Mouse (Mus musculus): ENCODE data around the gene Tgif2. TPM values are rescaled to one million over a fixed set of nuclear protein-coding genes. Genes with fewer than 3 reads are reported as not detected.

The Tgif2 gene
- polyA plus RNA-seq, 1 experiment from 2014 or later, result 16.0 TPM

- Histone ChIP-seq H3K9ac (ENCODE audit: low read depth, low read length) (peak overlapping the region; percentile 74), H3K36me3 (ENCODE audit: control insufficient read depth, insufficient read depth, low read length) (no peaks in the 10 kb centered on the region), H3K9me3 (ENCODE audit: control insufficient read depth, low read length) (no peaks in the 10 kb centered on the region), H3K4me3 (ENCODE audit: low read length) (peak overlapping the region; percentile 66), H3K4me2 (ENCODE audit: low read length) (peak overlapping the region; percentile 98), H3K27me3 (replicated peaks; ENCODE audit: control insufficient read depth, insufficient read depth, low read length) (peaks cover 19% of the 10 kb centered on the region), H3K4me1 (ENCODE audit: control insufficient read depth, insufficient read depth, low read depth, low read length) (peaks cover 34% of the 10 kb centered on the region), H3K27ac (ENCODE audit: low read depth, low read length) (peak overlapping the region; percentile 84)
- under 1% methylated on average over 41 of the region's 42 CpGs for WGBS
- ATAC-seq, result peak; percentile 53; the same call in 1 of the 2 replicates
Measured at GRCm38 (mm10) chr2:156841028-156841840, 1.4 kb downstream of the Tgif2 start.

- H3K4me3 ChIP-seq (ENCODE audit: low read length), result peak overlapping the region; percentile 66
- 9% methylated on average over 20 of the region's 20 CpGs for WGBS
- no peaks in the 10 kb centered on the region for H3K36me3 ChIP-seq (ENCODE audit: control insufficient read depth, insufficient read depth, low read length)
- peak overlapping the region; percentile 74; the same call in 1 of the 2 replicates for H3K9ac ChIP-seq (ENCODE audit: low read depth, low read length)
- H3K4me1 ChIP-seq (ENCODE audit: control insufficient read depth, insufficient read depth, low read depth, low read length), result peaks cover 34% of the 10 kb centered on the region
- no peaks in the 10 kb centered on the region for H3K9me3 ChIP-seq (ENCODE audit: control insufficient read depth, low read length)
- H3K4me2 ChIP-seq (ENCODE audit: low read length), result peak overlapping the region; percentile 98
- H3K27me3 ChIP-seq (replicated peaks; ENCODE audit: control insufficient read depth, insufficient read depth, low read length), result peaks cover 19% of the 10 kb centered on the region
- H3K27ac ChIP-seq (ENCODE audit: low read depth, low read length), result peak overlapping the region; percentile 84
- peak; percentile 43 for ATAC-seq
Measured at GRCm38 (mm10) chr2:156841841-156842706, 2.3 kb downstream of the Tgif2 start.

GRCm38 (mm10) chr2:156842711-156843110 lies 2.9 kb downstream of the Tgif2 start:
- ATAC-seq, result no peak
- Histone ChIP-seq H3K36me3 (ENCODE audit: control insufficient read depth, insufficient read depth, low read length) (no peaks in the 10 kb centered on the region), H3K4me1 (ENCODE audit: control insufficient read depth, insufficient read depth, low read depth, low read length) (peaks cover 34% of the 10 kb centered on the region), H3K9me3 (ENCODE audit: control insufficient read depth, low read length) (no peaks in the 10 kb centered on the region), H3K4me3 (ENCODE audit: low read length) (peak overlapping the region; percentile 66), H3K27me3 (replicated peaks; ENCODE audit: control insufficient read depth, insufficient read depth, low read length) (peaks cover 19% of the 10 kb centered on the region), H3K9ac (ENCODE audit: low read depth, low read length) (no peak overlapping the region), H3K4me2 (ENCODE audit: low read length) (peak overlapping the region; percentile 98), H3K27ac (ENCODE audit: low read depth, low read length) (peak overlapping the region; percentile 62; the same call in 1 of the 2 replicates)
- WGBS, result 20% methylated on average over 11 of the region's 11 CpGs

- Histone ChIP-seq H3K9me3 (ENCODE audit: control insufficient read depth, low read length) (no peaks in the 10 kb centered on the region), H3K9ac (ENCODE audit: low read depth, low read length) (no peak overlapping the region), H3K4me2 (ENCODE audit: low read length) (no peak overlapping the region; the same call in 1 of the 2 replicates), H3K4me1 (ENCODE audit: control insufficient read depth, insufficient read depth, low read depth, low read length) (peaks cover 34% of the 10 kb centered on the region), H3K27me3 (replicated peaks; ENCODE audit: control insufficient read depth, insufficient read depth, low read length) (peaks cover 19% of the 10 kb centered on the region), H3K27ac (ENCODE audit: low read depth, low read length) (no peak overlapping the region), H3K4me3 (ENCODE audit: low read length) (no peak overlapping the region), H3K36me3 (ENCODE audit: control insufficient read depth, insufficient read depth, low read length) (no peaks in the 10 kb centered on the region)
- no peak for ATAC-seq
- WGBS, result 72% methylated on average over 10 of the region's 10 CpGs
Measured at GRCm38 (mm10) chr2:156843331-156843730, 3.5 kb downstream of the Tgif2 start.

- Histone ChIP-seq H3K36me3 (ENCODE audit: control insufficient read depth, insufficient read depth, low read length) (no peaks in the 10 kb centered on the region), H3K4me3 (ENCODE audit: low read length) (no peak overlapping the region), H3K4me2 (ENCODE audit: low read length) (no peak overlapping the region), H3K27me3 (replicated peaks; ENCODE audit: control insufficient read depth, insufficient read depth, low read length) (peaks cover 18% of the 10 kb centered on the region), H3K9ac (ENCODE audit: low read depth, low read length) (no peak overlapping the region), H3K4me1 (ENCODE audit: control insufficient read depth, insufficient read depth, low read depth, low read length) (peaks cover 32% of the 10 kb centered on the region), H3K27ac (ENCODE audit: low read depth, low read length) (no peak overlapping the region), H3K9me3 (ENCODE audit: control insufficient read depth, low read length) (no peaks in the 10 kb centered on the region)
- ATAC-seq, result no peak
- WGBS, result 36% methylated on average over 10 of the region's 10 CpGs
Measured at GRCm38 (mm10) chr2:156844715-156845114, 4.9 kb downstream of the Tgif2 start.

- no peak for ATAC-seq
- H3K36me3 ChIP-seq (ENCODE audit: control insufficient read depth, insufficient read depth, low read length), result 0 out of 2 replicates have a peak, but pooled peaks cover 2% of the 10 kb centered on the region
- peaks cover 8% of the 10 kb centered on the region for H3K4me1 ChIP-seq (ENCODE audit: control insufficient read depth, insufficient read depth, low read depth, low read length)
- WGBS, result 47% methylated on average over 6 of the region's 6 CpGs
- no peaks in the 10 kb centered on the region for H3K9me3 ChIP-seq (ENCODE audit: control insufficient read depth, low read length)
- H3K4me3 ChIP-seq (ENCODE audit: low read length), result no peak overlapping the region
- H3K9ac ChIP-seq (ENCODE audit: low read depth, low read length), result no peak overlapping the region
- no peak overlapping the region for H3K4me2 ChIP-seq (ENCODE audit: low read length)
- H3K27me3 ChIP-seq (replicated peaks; ENCODE audit: control insufficient read depth, insufficient read depth, low read length), result no peaks in the 10 kb centered on the region
- H3K27ac ChIP-seq (ENCODE audit: low read depth, low read length), result no peak overlapping the region
Measured at GRCm38 (mm10) chr2:156847653-156848052, 7.8 kb downstream of the Tgif2 start.

- H3K9ac ChIP-seq (ENCODE audit: low read depth, low read length), result no peak overlapping the region
- no peaks in the 10 kb centered on the region for H3K9me3 ChIP-seq (ENCODE audit: control insufficient read depth, low read length)
- H3K4me2 ChIP-seq (ENCODE audit: low read length), result no peak overlapping the region
Measured at GRCm38 (mm10) chr2:156848526-156849182, 8.8 kb downstream of the Tgif2 start.

GRCm38 (mm10) chr2:156850505-156850904 lies 10.7 kb downstream of the Tgif2 start:
- H3K27me3 ChIP-seq (replicated peaks; ENCODE audit: control insufficient read depth, insufficient read depth, low read length), result no peaks in the 10 kb centered on the region
- 91% methylated on average over 5 of the region's 5 CpGs for WGBS
- no peaks in the 10 kb centered on the region for H3K9me3 ChIP-seq (ENCODE audit: control insufficient read depth, low read length)

More at GRCm38 (mm10) chr2:156848526-156849182, 8.8 kb downstream of the Tgif2 start:
- 0 out of 2 replicates have a peak, but pooled peaks cover 2% of the 10 kb centered on the region for H3K36me3 ChIP-seq (ENCODE audit: control insufficient read depth, insufficient read depth, low read length)
- no peaks in the 10 kb centered on the region for H3K27me3 ChIP-seq (replicated peaks; ENCODE audit: control insufficient read depth, insufficient read depth, low read length)
- WGBS, result 83% methylated on average over 6 of the region's 6 CpGs
- no peak for ATAC-seq
- H3K4me3 ChIP-seq (ENCODE audit: low read length), result no peak overlapping the region
- H3K27ac ChIP-seq (ENCODE audit: low read depth, low read length), result no peak overlapping the region
- peaks cover 8% of the 10 kb centered on the region for H3K4me1 ChIP-seq (ENCODE audit: control insufficient read depth, insufficient read depth, low read depth, low read length)

More at GRCm38 (mm10) chr2:156850505-156850904, 10.7 kb downstream of the Tgif2 start:
- Histone ChIP-seq H3K4me2 (ENCODE audit: low read length) (no peak overlapping the region), H3K9ac (ENCODE audit: low read depth, low read length) (no peak overlapping the region), H3K4me1 (ENCODE audit: control insufficient read depth, insufficient read depth, low read depth, low read length) (peaks cover 3% of the 10 kb centered on the region), H3K4me3 (ENCODE audit: low read length) (no peak overlapping the region), H3K36me3 (ENCODE audit: control insufficient read depth, insufficient read depth, low read length) (0 out of 2 replicates have a peak, but pooled peaks cover 2% of the 10 kb centered on the region), H3K27ac (ENCODE audit: low read depth, low read length) (no peak overlapping the region)
- no peak for ATAC-seq

Data from hindbrain, embryonic 16.5 days (tissue).